Mouse (Mus musculus) midbrain, embryonic 12.5 days (tissue): ENCODE data around the gene Enox1. TPM values are rescaled to one million over a fixed set of nuclear protein-coding genes. Genes with fewer than 3 reads are reported as not detected.

Experiments
- ATAC-seq: fragments of 200-750 bp; cut with Nextera tagmentation; 2 replicates; pipeline ENCODE4 v1.8.0; 2017; ENCODE audit warnings: low read depth, moderate TSS enrichment, moderate library complexity; ENCODE audit not compliant: low FRiP score
- H3K27ac ChIP-seq: fragments of 300-500 bp; sonication (generic); replicated peaks from 2 replicates; pipeline ENCODE4 v1.5.1; 2016; ENCODE audit warnings: mild to moderate bottlenecking
- H3K27me3 ChIP-seq: fragments of 300-500 bp; sonication (generic); 2 replicates; pipeline ENCODE4 v1.6.1; 2016; ENCODE audit warnings: mild to moderate bottlenecking
- H3K36me3 ChIP-seq: fragments of 300-500 bp; sonication (generic); 2 replicates; pipeline ENCODE4 v1.6.1; 2016
- H3K4me1 ChIP-seq: fragments of 300-500 bp; sonication (generic); 2 replicates; pipeline ENCODE4 v1.6.1; 2016
- H3K4me2 ChIP-seq: fragments of 300-500 bp; sonication (generic); replicated peaks from 2 replicates; pipeline ENCODE4 v1.6.1; 2016; ENCODE audit warnings: mild to moderate bottlenecking, moderate library complexity
- H3K4me3 ChIP-seq: fragments of 300-500 bp; sonication (generic); 2 replicates; pipeline ENCODE4 v1.5.1; 2016; ENCODE audit warnings: mild to moderate bottlenecking
- H3K9ac ChIP-seq: fragments of 300-500 bp; sonication (generic); replicated peaks from 2 replicates; pipeline ENCODE4 v1.6.1; 2016; ENCODE audit warnings: mild to moderate bottlenecking, moderate library complexity
- H3K9me3 ChIP-seq: fragments of 300-500 bp; sonication (generic); 2 replicates; pipeline ENCODE4 v1.6.1; 2016; ENCODE audit warnings: mild to moderate bottlenecking
- WGBS: fragments of 180-500 bp; shearing (Covaris S2); methylation state at CpG from one replicate; pipeline ENCODE4 v1.1.7; 2016; 5-methylcytosine and 5-hydroxymethylcytosine counted together
- polyA plus RNA-seq: library from polyadenylated mRNA; unstranded; fragments of >200 nt; fragmentation: Nextera tagmentation; extraction: Ambion mirVana; gene quantifications from 2 replicates; pipeline ENCODE4 v1.2.1, GENCODE M21; 2016

Gene Enox1
- polyA plus RNA-seq, 1 experiment from 2014 or later: 35.1 TPM

- H3K27me3 ChIP-seq: no peaks in the 10 kb centered on the region
- H3K36me3 ChIP-seq: no peaks in the 10 kb centered on the region
- no peak overlapping the region for H3K4me2 ChIP-seq
- no peaks in the 10 kb centered on the region for H3K4me1 ChIP-seq
- H3K9me3 ChIP-seq: no peaks in the 10 kb centered on the region
- H3K4me3 ChIP-seq: no peak overlapping the region
- no peak overlapping the region for H3K27ac ChIP-seq
- 83% methylated on average over 2 of the region's 2 CpGs for WGBS
- H3K9ac ChIP-seq: no peak overlapping the region
- ATAC-seq: no peak
Measured at GRCm38 (mm10) chr14:77280454-77280853, 123.9 kb downstream of the Enox1 start.

- H3K4me2 ChIP-seq: no peak overlapping the region
- 75% methylated on average over 7 of the region's 7 CpGs for WGBS
- no peak for ATAC-seq
Measured at GRCm38 (mm10) chr14:77280893-77281292, 124.3 kb downstream of the Enox1 start.

DNA sequence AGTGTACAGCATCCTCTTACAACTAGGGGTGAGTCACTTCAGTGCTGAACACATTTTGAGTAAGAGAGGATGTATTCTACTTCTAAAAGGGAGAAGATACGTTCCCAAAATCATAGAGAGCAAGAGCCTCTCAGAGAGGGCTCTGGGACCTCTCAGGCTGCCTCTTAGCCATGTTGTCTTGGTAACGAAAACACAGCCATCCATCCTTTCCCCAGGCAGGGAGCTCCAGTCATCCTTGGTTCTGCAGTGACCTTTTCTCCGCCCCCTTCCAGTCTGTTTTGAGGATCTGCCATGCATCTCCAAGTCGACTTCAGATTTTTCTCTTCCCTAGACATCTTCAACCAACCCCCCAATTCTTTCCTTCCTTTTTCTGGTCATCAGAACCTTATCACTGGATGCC is 127.4 kb downstream of the Enox1 start:
- no peaks in the 10 kb centered on the region for H3K4me1 ChIP-seq
- no peaks in the 10 kb centered on the region for H3K9me3 ChIP-seq
- H3K27me3 ChIP-seq: no peaks in the 10 kb centered on the region
- no peak for ATAC-seq
- no peak overlapping the region for H3K4me3 ChIP-seq
- no peak overlapping the region for H3K27ac ChIP-seq
- H3K36me3 ChIP-seq: no peaks in the 10 kb centered on the region
- H3K4me2 ChIP-seq: no peak overlapping the region
- H3K9ac ChIP-seq: no peak overlapping the region
- 56% methylated on average over 4 of the region's 4 CpGs for WGBS

More at GRCm38 (mm10) chr14:77280893-77281292, 124.3 kb downstream of the Enox1 start:
- Histone ChIP-seq H3K4me1 (no peaks in the 10 kb centered on the region), H3K27me3 (no peaks in the 10 kb centered on the region), H3K9me3 (no peaks in the 10 kb centered on the region), H3K9ac (no peak overlapping the region), H3K36me3 (no peaks in the 10 kb centered on the region), H3K27ac (no peak overlapping the region), H3K4me3 (no peak overlapping the region)

- WGBS: 90% methylated on average over 3 of the region's 3 CpGs
Measured at GRCm38 (mm10) chr14:77285453-77285852, 128.9 kb downstream of the Enox1 start.

GRCm38 (mm10) chr14:77291756-77292155 is 135.2 kb downstream of the Enox1 start:
- no peak overlapping the region for H3K27ac ChIP-seq
- WGBS: 91% methylated on average over 5 of the region's 5 CpGs
- no peak for ATAC-seq

More at GRCm38 (mm10) chr14:77285453-77285852, 128.9 kb downstream of the Enox1 start:
- no peaks in the 10 kb centered on the region for H3K36me3 ChIP-seq
- no peaks in the 10 kb centered on the region for H3K9me3 ChIP-seq
- H3K4me1 ChIP-seq: no peaks in the 10 kb centered on the region
- H3K4me2 ChIP-seq: no peak overlapping the region
- no peaks in the 10 kb centered on the region for H3K27me3 ChIP-seq
- ATAC-seq: no peak
- no peak overlapping the region for H3K9ac ChIP-seq
- no peak overlapping the region for H3K27ac ChIP-seq
- H3K4me3 ChIP-seq: no peak overlapping the region

DNA sequence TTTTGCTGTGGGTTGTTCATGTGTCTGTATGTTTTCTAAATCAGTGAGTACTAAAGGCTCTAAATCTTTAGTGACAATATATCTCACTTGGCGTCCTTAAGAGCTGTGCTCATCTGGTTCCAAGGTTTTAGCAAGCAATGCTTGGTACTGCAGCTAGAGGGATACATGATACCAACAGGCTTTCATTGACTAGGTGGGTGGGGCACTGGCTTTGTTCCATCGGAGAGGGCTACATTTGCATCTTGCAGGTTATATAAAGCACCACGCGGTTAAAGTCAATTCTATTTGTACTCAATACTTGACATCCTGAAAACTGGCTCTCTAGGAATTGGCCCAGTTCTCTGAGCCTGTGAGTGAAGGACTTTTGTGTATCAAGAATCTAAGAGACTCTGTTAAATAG is 140.5 kb downstream of the Enox1 start:
- Histone ChIP-seq H3K4me3 (no peak overlapping the region), H3K9me3 (no peaks in the 10 kb centered on the region), H3K4me1 (no peaks in the 10 kb centered on the region), H3K4me2 (no peak overlapping the region), H3K36me3 (no peaks in the 10 kb centered on the region), H3K9ac (no peak overlapping the region), H3K27me3 (no peaks in the 10 kb centered on the region), H3K27ac (no peak overlapping the region)
- no peak for ATAC-seq
- WGBS: 59% methylated on average over 4 of the region's 4 CpGs

More at GRCm38 (mm10) chr14:77291756-77292155, 135.2 kb downstream of the Enox1 start:
- Histone ChIP-seq H3K36me3 (no peaks in the 10 kb centered on the region), H3K4me2 (no peak overlapping the region), H3K4me3 (no peak overlapping the region), H3K4me1 (no peaks in the 10 kb centered on the region), H3K9me3 (no peaks in the 10 kb centered on the region), H3K9ac (no peak overlapping the region), H3K27me3 (no peaks in the 10 kb centered on the region)

- Histone ChIP-seq H3K4me2 (no peak overlapping the region), H3K27ac (no peak overlapping the region), H3K27me3 (no peaks in the 10 kb centered on the region), H3K4me3 (no peak overlapping the region), H3K9me3 (no peaks in the 10 kb centered on the region), H3K36me3 (no peaks in the 10 kb centered on the region), H3K4me1 (no peaks in the 10 kb centered on the region), H3K9ac (no peak overlapping the region)
- ATAC-seq: no peak
- WGBS: 95% methylated on average over 3 of the region's 3 CpGs
Measured at GRCm38 (mm10) chr14:77298327-77298726, 141.8 kb downstream of the Enox1 start.

GRCm38 (mm10) chr14:77309571-77309970 is 153.0 kb downstream of the Enox1 start:
- H3K4me2 ChIP-seq: no peak overlapping the region
- H3K4me1 ChIP-seq: peaks cover 4% of the 10 kb centered on the region; the same call in 1 of the 2 replicates
- H3K27me3 ChIP-seq: no peaks in the 10 kb centered on the region
- 71% methylated on average over 3 of the region's 3 CpGs for WGBS
- ATAC-seq: no peak
- H3K9ac ChIP-seq: no peak overlapping the region
- H3K9me3 ChIP-seq: no peaks in the 10 kb centered on the region
- no peaks in the 10 kb centered on the region for H3K36me3 ChIP-seq
- H3K27ac ChIP-seq: no peak overlapping the region
- no peak overlapping the region for H3K4me3 ChIP-seq

GRCm38 (mm10) chr14:77311456-77311855 is 154.9 kb downstream of the Enox1 start:
- Histone ChIP-seq H3K36me3 (no peaks in the 10 kb centered on the region), H3K9me3 (no peaks in the 10 kb centered on the region), H3K27ac (no peak overlapping the region), H3K4me3 (no peak overlapping the region), H3K9ac (no peak overlapping the region), H3K27me3 (no peaks in the 10 kb centered on the region), H3K4me2 (no peak overlapping the region), H3K4me1 (peaks cover 4% of the 10 kb centered on the region; the same call in 1 of the 2 replicates)
- WGBS: 75% methylated on average over 6 of the region's 6 CpGs
- no peak for ATAC-seq

GRCm38 (mm10) chr14:77319396-77319795 is 162.8 kb downstream of the Enox1 start:
- no peak overlapping the region for H3K4me3 ChIP-seq
- H3K27ac ChIP-seq: no peak overlapping the region
- H3K36me3 ChIP-seq: no peaks in the 10 kb centered on the region
- no peaks in the 10 kb centered on the region for H3K9me3 ChIP-seq
- no peaks in the 10 kb centered on the region for H3K4me1 ChIP-seq
- no peak for ATAC-seq
- no peaks in the 10 kb centered on the region for H3K27me3 ChIP-seq
- WGBS: 97% methylated on average over 7 of the region's 7 CpGs
- no peak overlapping the region for H3K4me2 ChIP-seq
- H3K9ac ChIP-seq: no peak overlapping the region

DNA sequence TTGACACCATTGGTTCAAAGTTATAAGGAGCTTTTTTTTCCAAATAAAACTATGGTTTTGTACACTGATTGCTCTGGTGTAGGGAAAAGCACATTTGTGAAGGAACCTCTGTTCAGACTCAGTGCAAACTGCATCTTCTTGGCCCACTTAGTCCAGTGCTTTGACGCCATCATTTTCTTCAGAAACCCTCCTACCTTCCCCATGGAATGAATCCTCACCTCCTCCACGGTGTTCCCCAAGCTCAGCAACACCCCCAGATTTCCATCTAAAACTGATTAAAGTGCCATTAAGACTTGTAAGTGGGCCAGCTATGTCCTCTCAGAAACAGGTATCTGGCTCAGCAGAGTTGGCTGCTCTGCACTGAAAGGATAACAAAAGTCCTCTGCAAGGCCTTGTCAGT is 167.8 kb downstream of the Enox1 start:
- WGBS: 94% methylated on average over 2 of the region's 2 CpGs
- H3K27me3 ChIP-seq: no peaks in the 10 kb centered on the region
- H3K9me3 ChIP-seq: no peaks in the 10 kb centered on the region

DNA sequence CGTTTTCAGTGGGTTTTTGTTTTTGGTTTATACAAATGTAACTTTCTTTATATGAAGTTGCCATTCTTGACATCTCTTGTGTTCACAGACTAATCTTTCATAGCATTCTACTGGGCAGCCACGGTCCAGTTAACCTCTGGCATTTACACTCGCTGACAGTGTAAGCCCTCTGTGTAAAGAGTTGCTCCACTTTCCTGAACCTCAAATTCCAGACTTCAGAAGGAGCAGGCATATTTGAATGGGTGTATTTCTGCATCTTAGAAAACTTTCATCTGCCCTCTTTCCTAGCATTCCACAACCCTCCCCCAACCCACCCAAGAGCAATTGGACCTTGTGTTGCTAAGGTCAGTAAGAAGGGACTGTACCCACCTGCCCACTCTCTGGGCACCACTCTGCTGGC is 171.1 kb downstream of the Enox1 start:
- no peak for ATAC-seq
- Histone ChIP-seq H3K4me1 (no peaks in the 10 kb centered on the region), H3K4me2 (no peak overlapping the region), H3K4me3 (no peak overlapping the region), H3K9ac (no peak overlapping the region), H3K36me3 (no peaks in the 10 kb centered on the region), H3K27ac (no peak overlapping the region), H3K9me3 (no peaks in the 10 kb centered on the region), H3K27me3 (no peaks in the 10 kb centered on the region)
- 68% methylated on average over 3 of the region's 3 CpGs for WGBS

More for the DNA sequence above, 167.8 kb downstream of the Enox1 start:
- H3K4me3 ChIP-seq: no peak overlapping the region
- H3K27ac ChIP-seq: no peak overlapping the region
- ATAC-seq: no peak
- no peak overlapping the region for H3K4me2 ChIP-seq
- no peak overlapping the region for H3K9ac ChIP-seq
- no peaks in the 10 kb centered on the region for H3K36me3 ChIP-seq
- no peaks in the 10 kb centered on the region for H3K4me1 ChIP-seq

- Histone ChIP-seq H3K4me3 (no peak overlapping the region), H3K36me3 (no peaks in the 10 kb centered on the region), H3K9ac (no peak overlapping the region), H3K4me2 (no peak overlapping the region), H3K27ac (no peak overlapping the region), H3K27me3 (no peaks in the 10 kb centered on the region), H3K4me1 (no peaks in the 10 kb centered on the region), H3K9me3 (no peaks in the 10 kb centered on the region)
- no peak for ATAC-seq
Measured at GRCm38 (mm10) chr14:77329791-77330190, 173.2 kb downstream of the Enox1 start.
